Mouse (Mus musculus) thymus, postnatal 4 days (tissue): Measurements from ENCODE around the gene Anapc7.
"Not testable (repeated sequence)": the region's sequence is repeated elsewhere in the genome, so short reads cannot be mapped to it uniquely, and the experiment has no call there.

Experiments
- DNase-seq: peaks from one replicate; pipeline ENCODE4 v3.0.0; 2021

Anapc7 gene

DNA sequence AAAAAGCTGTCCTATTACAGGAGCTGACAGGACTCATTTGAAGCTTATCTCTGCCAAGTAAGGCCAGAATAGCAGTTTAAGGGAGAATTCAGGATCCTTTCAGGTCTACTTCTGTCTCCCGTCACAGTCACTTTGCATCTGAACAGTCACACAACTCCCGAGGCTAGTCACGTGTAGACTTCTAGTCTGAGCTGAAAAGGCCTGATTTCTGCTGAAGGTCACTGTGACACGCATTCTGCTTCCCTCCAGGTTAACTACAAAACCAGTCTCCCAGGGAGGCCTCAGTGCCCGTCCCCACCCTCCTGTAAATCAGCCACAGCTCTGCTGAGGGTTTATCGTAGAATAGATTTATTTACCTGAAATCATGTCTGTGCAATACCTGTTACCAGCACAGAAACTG lies 31.7 kb downstream of the Anapc7 start:
- DNase-seq: no peak

DNA sequence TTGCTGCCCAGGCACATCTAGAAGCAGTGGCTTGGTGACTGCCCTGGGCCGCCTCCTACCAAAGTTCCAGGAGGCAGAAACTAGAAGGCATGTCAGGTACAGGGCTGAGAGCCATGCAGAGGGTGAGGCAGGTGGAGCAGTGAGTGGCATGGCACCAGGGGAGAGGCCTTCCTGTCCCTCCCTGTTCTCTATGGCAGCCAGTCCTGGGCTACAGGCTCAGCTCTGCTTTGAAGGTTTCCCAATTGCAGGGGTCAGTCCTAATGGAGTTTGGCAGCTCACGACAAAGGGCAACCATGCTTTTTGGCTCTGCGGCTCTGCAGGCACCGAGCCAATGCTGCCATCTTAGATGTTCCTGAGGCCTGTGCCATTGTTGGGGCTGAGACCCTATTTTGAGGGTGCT lies 32.9 kb downstream of the Anapc7 start:
- no peak for DNase-seq

- DNase-seq: no peak
Measured at GRCm38 (mm10) chr5:122454883-122455282, 33.4 kb downstream of the Anapc7 start.

DNA sequence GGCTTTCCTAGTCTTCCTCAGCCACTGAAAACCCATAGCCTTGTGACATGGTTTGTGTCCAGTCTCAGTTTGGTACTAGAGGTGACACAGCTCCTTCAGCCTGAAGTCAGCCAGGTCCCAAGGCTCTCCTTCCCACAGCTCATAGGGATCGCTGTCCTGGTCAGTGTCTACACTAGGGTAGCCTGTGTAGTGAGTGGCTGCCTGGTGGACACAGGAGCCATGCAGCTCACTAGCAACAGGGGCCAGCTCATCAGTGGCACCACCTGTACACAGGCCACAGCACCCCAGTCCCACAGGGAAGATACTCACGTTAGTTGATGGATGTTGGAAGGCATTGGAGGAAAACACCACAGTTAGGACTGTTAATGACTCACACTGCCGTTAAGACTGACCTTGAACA lies 34.1 kb downstream of the Anapc7 start:
- DNase-seq: no peak

GRCm38 (mm10) chr5:122457054-122457453 lies 35.6 kb downstream of the Anapc7 start:
- DNase-seq: not testable (repeated sequence)

DNA sequence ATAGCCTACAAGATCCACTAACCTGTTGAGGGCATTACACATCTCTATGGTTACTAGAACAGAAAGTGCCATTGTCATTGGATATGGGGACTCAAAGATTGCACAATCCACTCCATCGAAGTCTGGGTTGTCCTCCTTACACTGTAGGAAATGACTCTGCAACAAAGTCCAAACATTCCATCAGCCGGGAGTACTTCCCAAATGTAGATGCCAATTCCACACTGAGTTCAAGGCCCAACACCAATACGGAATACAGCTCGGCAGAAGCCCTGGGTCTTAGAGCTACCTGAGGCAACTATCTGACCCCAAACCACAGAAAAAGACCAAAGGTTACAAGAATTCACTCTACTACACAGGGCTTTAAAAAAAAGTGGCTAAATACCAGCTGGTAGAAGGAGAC lies 36.6 kb downstream of the Anapc7 start:
- no peak for DNase-seq

- DNase-seq: no peak
Measured at GRCm38 (mm10) chr5:122459335-122459734, 37.8 kb downstream of the Anapc7 start.

- DNase-seq: no peak
Measured at GRCm38 (mm10) chr5:122460656-122461055, 39.2 kb downstream of the Anapc7 start.

DNA sequence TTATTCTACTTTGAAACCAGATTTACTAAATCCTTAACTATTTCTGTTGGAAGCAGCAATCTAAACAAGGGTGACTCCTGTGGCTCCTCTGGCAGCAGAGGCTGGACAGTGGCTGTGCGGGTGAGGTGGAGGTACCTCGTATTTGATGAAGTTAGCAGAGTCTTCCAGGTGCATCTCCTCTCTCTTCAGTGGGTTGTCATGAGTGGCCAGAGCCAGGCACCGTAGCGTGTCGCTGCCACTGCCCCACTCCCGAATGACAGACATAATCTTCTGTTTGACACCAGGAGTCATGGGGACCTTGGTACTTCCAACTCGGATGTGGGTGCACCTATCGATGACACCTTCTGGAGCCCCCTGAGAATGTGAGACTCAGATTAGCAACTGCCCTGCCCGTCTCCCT lies 39.9 kb downstream of the Anapc7 start:
- DNase-seq: no peak

DNA sequence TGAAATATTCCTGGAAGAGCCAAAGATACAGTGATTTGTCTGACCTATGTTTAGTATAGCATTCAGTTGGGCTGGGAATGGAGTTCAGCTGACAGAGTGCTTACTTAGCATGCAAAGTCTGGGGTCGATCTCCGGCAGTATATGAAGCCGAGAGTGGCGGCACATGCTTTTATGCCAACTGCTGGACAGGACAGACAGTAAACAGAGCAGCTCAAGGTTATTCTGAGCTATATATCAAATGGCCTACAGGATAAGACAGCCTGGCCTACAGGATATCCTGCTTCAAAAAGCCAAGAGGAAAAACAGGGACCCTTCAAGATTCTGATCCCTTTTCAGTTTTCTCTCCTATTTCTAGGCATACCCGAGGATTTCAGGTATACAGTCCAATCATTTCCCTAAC lies 50.2 kb downstream of the Anapc7 start:
- no peak for DNase-seq

DNA sequence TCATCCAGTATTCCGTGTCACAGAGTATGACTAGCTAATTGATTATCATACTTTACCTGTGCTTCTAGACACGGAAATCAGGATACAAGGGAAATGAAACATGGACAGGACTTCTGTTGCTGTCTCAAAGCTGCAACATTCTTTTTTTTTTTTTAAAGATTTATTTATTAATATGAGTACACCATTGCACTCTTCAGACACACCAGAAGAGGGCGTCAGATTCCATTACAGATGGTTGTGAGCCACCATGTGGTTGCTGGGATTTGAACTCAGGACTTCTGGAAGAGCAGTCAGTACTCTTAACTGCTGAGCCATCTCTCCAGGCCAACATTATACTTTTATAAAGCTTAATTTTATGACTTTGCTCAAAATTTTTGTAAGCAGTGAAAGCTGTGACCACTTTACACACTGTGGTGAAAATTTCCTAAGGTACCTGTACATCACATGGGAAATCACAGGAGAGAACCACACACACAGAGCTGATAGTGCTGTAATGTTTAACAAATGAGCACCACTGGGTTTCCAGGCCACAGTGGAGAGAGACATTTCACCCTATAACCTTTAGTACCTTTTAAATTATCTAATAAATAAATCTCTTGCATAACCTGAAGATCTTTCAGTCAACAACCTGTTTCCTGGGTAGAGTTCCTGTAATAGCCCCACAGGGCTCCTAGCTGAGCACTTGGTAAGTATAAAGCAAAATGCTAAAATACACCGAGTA lies 53.3 kb downstream of the Anapc7 start:
- no peak for DNase-seq

- DNase-seq: no peak
Measured at GRCm38 (mm10) chr5:122476078-122476477, 54.6 kb downstream of the Anapc7 start.

DNA sequence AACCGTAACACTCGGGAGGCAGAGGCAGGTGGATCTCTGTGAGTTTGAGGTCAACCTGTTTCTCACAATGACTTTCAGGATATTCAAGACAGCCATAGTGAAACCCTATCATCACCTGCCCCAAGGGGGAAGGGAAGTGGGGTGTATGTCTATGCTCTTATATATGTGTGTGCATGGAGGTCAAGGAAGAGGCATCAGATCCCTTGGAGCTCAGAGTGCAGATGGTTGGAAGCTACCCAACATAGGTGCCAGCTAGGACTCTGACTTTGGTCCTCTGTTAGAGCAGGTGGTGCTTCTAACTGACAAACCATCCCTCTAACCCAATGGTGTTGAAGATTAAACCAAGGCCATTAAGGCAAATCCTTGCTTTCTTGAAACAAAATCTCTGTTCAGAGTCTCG lies 56.0 kb downstream of the Anapc7 start:
- no peak for DNase-seq

GRCm38 (mm10) chr5:122479131-122479530 lies 57.6 kb downstream of the Anapc7 start:
- no peak for DNase-seq

- no peak for DNase-seq
Measured at GRCm38 (mm10) chr5:122481844-122482243, 60.4 kb downstream of the Anapc7 start.

GRCm38 (mm10) chr5:122482733-122483391 lies 61.4 kb downstream of the Anapc7 start:
- no peak for DNase-seq

DNA sequence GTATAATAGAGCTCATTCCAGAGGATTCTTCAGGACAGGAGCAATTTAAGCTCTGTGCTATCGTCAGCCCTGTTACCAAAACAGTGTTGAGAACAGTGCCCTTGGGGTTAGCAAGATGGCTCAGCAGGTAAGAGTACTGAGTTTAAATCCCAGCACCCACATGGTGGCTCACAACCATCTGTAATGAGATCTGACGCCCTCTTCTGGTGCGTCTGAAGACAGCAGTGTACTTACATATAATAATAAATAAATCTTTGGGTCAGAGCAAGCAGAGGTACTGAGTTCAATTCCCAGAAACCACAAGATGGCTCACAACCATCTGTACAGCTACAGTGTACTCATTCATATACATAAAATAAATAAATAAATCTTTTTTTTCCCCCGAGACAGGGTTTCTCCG lies 64.8 kb downstream of the Anapc7 start:
- DNase-seq: not testable (repeated sequence)

- no peak for DNase-seq
Measured at GRCm38 (mm10) chr5:122487825-122488224, 66.3 kb downstream of the Anapc7 start.

DNA sequence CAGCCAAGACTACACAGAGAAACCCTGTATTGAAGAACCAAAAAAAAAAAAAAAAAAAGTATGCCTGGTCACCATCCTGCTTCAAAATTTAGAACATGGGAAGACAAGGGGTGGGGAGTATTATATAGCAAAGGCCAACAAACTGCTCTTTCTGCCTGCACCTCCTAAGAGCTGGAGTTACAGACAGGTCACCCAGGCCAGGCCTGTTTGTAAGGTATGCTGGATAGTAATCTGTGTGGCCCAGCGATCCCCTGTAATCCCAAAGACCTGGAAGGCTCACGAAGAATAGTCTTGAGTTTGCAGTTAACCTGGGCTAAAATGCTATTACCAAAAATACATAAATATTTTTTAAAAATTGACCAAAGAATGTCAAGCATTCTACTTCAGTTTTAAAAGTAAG lies 68.7 kb downstream of the Anapc7 start:
- no peak for DNase-seq

GRCm38 (mm10) chr5:122491385-122491784 lies 69.9 kb downstream of the Anapc7 start:
- no peak for DNase-seq

DNA sequence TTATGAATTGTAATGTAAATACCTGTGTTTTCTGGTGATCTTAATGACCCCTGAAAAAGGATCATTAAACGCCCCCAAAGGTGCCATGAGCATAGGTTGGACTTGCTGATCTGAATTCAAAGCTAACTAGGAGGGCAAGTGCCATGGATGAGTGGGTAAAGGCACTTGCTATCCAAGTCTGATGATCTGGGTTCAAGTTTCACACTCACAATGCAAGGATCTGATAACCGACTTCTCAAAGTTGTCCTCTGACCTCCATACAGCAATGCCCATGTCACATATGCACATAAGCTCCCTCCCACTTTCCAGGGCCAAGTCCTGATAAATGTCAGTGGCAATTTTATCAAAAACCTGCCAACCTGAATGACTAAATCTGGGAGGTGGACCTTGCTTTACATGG lies 71.5 kb downstream of the Anapc7 start:
- no peak for DNase-seq

- DNase-seq: no peak
Measured at GRCm38 (mm10) chr5:122494449-122494848, 73.0 kb downstream of the Anapc7 start.
